Comparison of ENCODE assay signal across 8 mouse cellular contexts in the genomic region with DNA sequence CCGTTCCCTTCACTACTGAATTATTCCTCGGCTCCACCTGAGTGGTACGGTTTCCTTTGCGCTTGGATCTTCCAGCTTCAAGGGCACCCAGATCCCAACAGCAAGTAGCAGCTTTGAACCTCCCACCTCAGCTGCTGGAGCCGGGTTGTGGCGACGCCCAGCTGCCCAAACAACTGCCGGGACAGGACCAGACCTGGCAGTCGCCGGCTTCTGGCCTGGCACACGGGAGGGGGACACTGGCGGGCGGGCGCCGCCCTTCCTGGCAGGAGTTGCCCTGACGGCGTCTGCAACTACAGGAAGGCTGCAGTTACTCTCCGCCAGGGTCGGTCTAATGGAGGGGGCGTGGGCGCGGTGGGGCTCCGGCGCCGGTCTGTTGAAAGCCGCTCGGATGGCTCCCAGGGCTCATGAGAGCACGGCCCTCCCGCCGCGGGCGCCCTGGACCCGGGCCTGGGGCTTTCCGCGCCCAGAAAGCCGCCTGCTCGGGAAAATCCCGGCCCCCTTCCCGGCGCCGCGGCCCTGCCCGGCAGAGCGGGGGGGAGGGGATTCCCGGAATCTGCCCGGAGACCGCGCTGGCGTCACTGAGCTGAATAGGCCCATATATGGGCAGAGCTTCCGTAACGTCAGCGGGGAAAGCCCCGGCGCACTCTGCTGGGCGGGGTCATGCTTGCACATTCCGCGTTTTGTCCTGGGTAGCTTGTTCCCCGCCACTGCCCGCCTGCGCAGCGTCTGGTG. TPM values are rescaled to one million over a fixed set of nuclear protein-coding genes. Genes with fewer than 3 reads are reported as not detected.
DNase-seq lines count a peak whose midpoint lies in the region; ATAC-seq lines count a peak whose summit lies in the region.

No protein-coding gene starts in this region.

- H3K4me2 ChIP-seq in forebrain, embryonic 15.5 days (replicated peaks): peak overlapping the region; percentile 90
- peak overlapping the region; percentile 100 for H3K4me2 ChIP-seq in neural tube, embryonic 14.5 days (ENCODE audit: low read depth, low read length)

- H3K27ac ChIP-seq in forebrain, embryonic 15.5 days (replicated peaks): peak overlapping the region; percentile 44
- peak overlapping the region; percentile 72 for H3K27ac ChIP-seq in neural tube, embryonic 14.5 days (ENCODE audit: low read depth, low read length)

- peak overlapping the region; percentile 54 for H3K4me3 ChIP-seq in forebrain, embryonic 15.5 days
- peak overlapping the region; percentile 50 for H3K4me3 ChIP-seq in neural tube, embryonic 14.5 days (ENCODE audit: low read depth, low read length)

- DNase-seq in ES-CJ7 (ENCODE audit: low read depth, low spot score): peak; percentile 99
- DNase-seq in cerebellum, adult 11-12 months: peak; percentile 94
- peak; percentile 94 for DNase-seq in heart, postnatal 25 days (ENCODE audit: low spot score)
- DNase-seq in layer of hippocampus, adult 18-20 months (ENCODE audit: low spot score in 2 of 2): peak; percentile 95 to 98
- peak; percentile 97 to 98 for DNase-seq in lung, adult 18-20 months
- peak; percentile 96 for DNase-seq in testis, postnatal 10 days (ENCODE audit: low spot score)

- H3K9ac ChIP-seq in forebrain, embryonic 15.5 days (replicated peaks): peak overlapping the region; percentile 52
- peak overlapping the region; percentile 51 for H3K9ac ChIP-seq in neural tube, embryonic 14.5 days (replicated peaks; ENCODE audit: low read depth, low read length)

- H3K9me3 ChIP-seq in forebrain, embryonic 15.5 days: no peaks in the 10 kb centered on the region
- no peaks in the 10 kb centered on the region for H3K9me3 ChIP-seq in neural tube, embryonic 14.5 days (ENCODE audit: control insufficient read depth, low read length)

- peaks cover 80% of the 10 kb centered on the region for H3K4me1 ChIP-seq in forebrain, embryonic 15.5 days
- peaks cover 42% of the 10 kb centered on the region for H3K4me1 ChIP-seq in neural tube, embryonic 14.5 days (ENCODE audit: control insufficient read depth, insufficient read depth, low read length)

- intact Hi-C loops in heart, postnatal 25 days (cut with DNase I): loop anchor here (5.0 kb wide), 2 partner anchors 314 to 456 kb away; partner anchors contain the start of genes 4921524J17Rik and Ier2

- H3K36me3 ChIP-seq in forebrain, embryonic 15.5 days: peaks cover 35% of the 10 kb centered on the region
- peaks cover 24% of the 10 kb centered on the region for H3K36me3 ChIP-seq in neural tube, embryonic 14.5 days (ENCODE audit: control insufficient read depth, insufficient read depth, low read length)

- 2% methylated on average over 60 of the region's 61 CpGs for WGBS in forebrain, embryonic 15.5 days
- under 1% methylated on average over 58 of the region's 61 CpGs for WGBS in neural tube, embryonic 14.5 days

- H3K27me3 ChIP-seq in forebrain, embryonic 15.5 days: peaks cover 13% of the 10 kb centered on the region; the same call in 1 of the 2 replicates
- 0 out of 2 replicates have a peak, but pooled peaks cover 4% of the 10 kb centered on the region for H3K27me3 ChIP-seq in neural tube, embryonic 14.5 days (ENCODE audit: control insufficient read depth, insufficient read depth, low read length)

- peak; percentile 88 for ATAC-seq in forebrain, embryonic 15.5 days (replicated peaks)
- ATAC-seq in neural tube, embryonic 14.5 days (ENCODE audit: low read depth): peak; percentile 79

RNA-seq across cellular contexts. Expression of gene Junb, which starts 2.3 kb away (rescaled TPM):
- polyA plus RNA-seq in forebrain, embryonic 15.5 days (2015; fragmentation: Nextera tagmentation; extraction: Ambion mirVana): 7.6 TPM in 2 replicates
- total RNA-seq in heart, postnatal 25 days (2021): 10 to 100 TPM; 13.8 to 17.2 TPM
- 100 to 1,000 TPM; 102 to 103 TPM for total RNA-seq in layer of hippocampus, adult 18-20 months (2021)
- 5.4 and 8.4 TPM in 2 replicates for polyA plus RNA-seq in neural tube, embryonic 14.5 days (2014; fragmentation: Nextera tagmentation; extraction: Ambion mirVana)

RNA-seq across cellular contexts. Expression of gene Rnaseh2a, which starts 6.6 kb away (rescaled TPM):
- polyA plus RNA-seq in forebrain, embryonic 15.5 days (2015; fragmentation: Nextera tagmentation; extraction: Ambion mirVana): 96.4 and 98.5 TPM in 2 replicates
- total RNA-seq in heart, postnatal 25 days (2021): 10 to 100 TPM; 45.2 to 48.2 TPM
- 10 to 100 TPM; 41.8 to 46.2 TPM for total RNA-seq in layer of hippocampus, adult 18-20 months (2021)
- polyA plus RNA-seq in neural tube, embryonic 14.5 days (2014; fragmentation: Nextera tagmentation; extraction: Ambion mirVana): 45.7 and 48.0 TPM in 2 replicates

RNA-seq across cellular contexts. Expression of gene Prdx2, which starts 6.8 kb away (rescaled TPM):
- polyA plus RNA-seq in forebrain, embryonic 15.5 days (2015; fragmentation: Nextera tagmentation; extraction: Ambion mirVana): 1,445 and 1,467 TPM in 2 replicates
- 100 to 1,000 TPM; 650 to 659 TPM for total RNA-seq in heart, postnatal 25 days (2021)
- 100 to 1,000 TPM; 319 to 358 TPM for total RNA-seq in layer of hippocampus, adult 18-20 months (2021)
- polyA plus RNA-seq in neural tube, embryonic 14.5 days (2014; fragmentation: Nextera tagmentation; extraction: Ambion mirVana): 1,214 and 1,252 TPM in 2 replicates

RNA-seq across cellular contexts. Expression of gene Gm49661, which starts 7.0 kb away (rescaled TPM):
- not detected in 2 replicates for polyA plus RNA-seq in forebrain, embryonic 15.5 days (2015; fragmentation: Nextera tagmentation; extraction: Ambion mirVana)
- total RNA-seq in heart, postnatal 25 days (2021): not detected
- total RNA-seq in layer of hippocampus, adult 18-20 months (2021): not detected
- not detected in 2 replicates for polyA plus RNA-seq in neural tube, embryonic 14.5 days (2014; fragmentation: Nextera tagmentation; extraction: Ambion mirVana)

RNA-seq across cellular contexts. Expression of gene Hook2, which starts 14.2 kb away (rescaled TPM):
- polyA plus RNA-seq in forebrain, embryonic 15.5 days (2015; fragmentation: Nextera tagmentation; extraction: Ambion mirVana): 28.0 and 29.7 TPM in 2 replicates
- 1 to 10 TPM; 2.0 to 2.1 TPM for total RNA-seq in heart, postnatal 25 days (2021)
- total RNA-seq in layer of hippocampus, adult 18-20 months (2021): 1 to 10 TPM; 8.1 to 9.5 TPM
- polyA plus RNA-seq in neural tube, embryonic 14.5 days (2014; fragmentation: Nextera tagmentation; extraction: Ambion mirVana): 25.5 and 31.2 TPM in 2 replicates

Comparison
In these comparisons a context has a peak if more than half of its experiments do, and no peak if none do; other contexts are left out.
1. Peak in every context shown above with its lines: DNase-seq, ATAC-seq, H3K4me3 ChIP-seq and H3K27ac ChIP-seq.
2. RNA of gene Junb, which starts 2.3 kb away (total RNA-seq): 102 to 103 TPM in layer of hippocampus, adult 18-20 months; 13.8 to 17.2 TPM in heart, postnatal 25 days; every median in the first group is over 4 times any median in the second.